Mouse (Mus musculus): ENCODE measurements around the gene Capn8.
A peak's percentile ranks its signal among the peaks of the same experiment; 100 is the strongest.

Capn8 gene

GRCm38 (mm10) chr1:182564408-182565120 lies at the start of gene Capn8:
Gene Capn8 (plus strand): TSS chr1:182565007.
- DNase-seq, result no peak

GRCm38 (mm10) chr1:182516758-182517676 lies 47.8 kb upstream of the Capn8 start, which contains the start of gene Capn2:
Gene Capn2 (minus strand): TSS chr1:182517608.
- peak; percentile 82 for DNase-seq

- no peak for DNase-seq
Measured at GRCm38 (mm10) chr1:182517677-182518011, 47.2 kb upstream of the Capn8 start.

- no peak for DNase-seq
Measured at GRCm38 (mm10) chr1:182518143-182518680, 46.6 kb upstream of the Capn8 start.

- DNase-seq, result no peak
Measured at GRCm38 (mm10) chr1:182518811-182519210, 46.0 kb upstream of the Capn8 start.

GRCm38 (mm10) chr1:182519341-182519740 lies 45.5 kb upstream of the Capn8 start:
- no peak for DNase-seq

- peak; percentile 42 for DNase-seq
Measured at GRCm38 (mm10) chr1:182520091-182520937, 44.5 kb upstream of the Capn8 start.

- no peak for DNase-seq
Measured at GRCm38 (mm10) chr1:182520938-182521500, 43.8 kb upstream of the Capn8 start.

- no peak for DNase-seq
Measured at GRCm38 (mm10) chr1:182522961-182523360, 41.8 kb upstream of the Capn8 start.

- DNase-seq, result no peak
Measured at GRCm38 (mm10) chr1:182523692-182524091, 41.1 kb upstream of the Capn8 start.

- no peak for DNase-seq
Measured at GRCm38 (mm10) chr1:182525601-182526000, 39.2 kb upstream of the Capn8 start.

- no peak for DNase-seq
Measured at GRCm38 (mm10) chr1:182527261-182527766, 37.5 kb upstream of the Capn8 start.

- no peak for DNase-seq
Measured at GRCm38 (mm10) chr1:182527921-182528858, 36.6 kb upstream of the Capn8 start.

GRCm38 (mm10) chr1:182533583-182533982 lies 31.2 kb upstream of the Capn8 start:
- DNase-seq, result no peak

- no peak for DNase-seq
Measured at GRCm38 (mm10) chr1:182535080-182535481, 29.7 kb upstream of the Capn8 start.

GRCm38 (mm10) chr1:182539023-182539940 lies 25.5 kb upstream of the Capn8 start:
- peak; percentile 65 for DNase-seq

- DNase-seq, result no peak
Measured at GRCm38 (mm10) chr1:182542110-182542509, 22.7 kb upstream of the Capn8 start.

- no peak for DNase-seq
Measured at GRCm38 (mm10) chr1:182543136-182543535, 21.7 kb upstream of the Capn8 start.

- no peak for DNase-seq
Measured at GRCm38 (mm10) chr1:182543906-182544305, 20.9 kb upstream of the Capn8 start.

GRCm38 (mm10) chr1:182550761-182551160 lies 14.0 kb upstream of the Capn8 start:
- DNase-seq, result no peak

Data from kidney, adult 11 months (tissue).